Mouse (Mus musculus) CD4-positive, CD25-positive, alpha-beta regulatory T cell, adult 4 months (primary cell): ENCODE measurements around the gene Ica1l. TPM values are rescaled to one million over a fixed set of nuclear protein-coding genes. Genes with fewer than 3 reads are reported as not detected.

Experiments
- ATAC-seq: one replicate; pipeline ENCODE4 v1.8.0; 2017
- polyA plus RNA-seq, 2 experiments: library from polyadenylated mRNA; unstranded; fragments of 100-300 nt; shearing (Covaris generic); gene quantifications; one replicate each; pipeline ENCODE4 v1.2.1; 2017

Gene Ica1l
- polyA plus RNA-seq, 2 experiments from 2014 or later: 1.0 to 2.0 TPM

GRCm38 (mm10) chr1:59959941-59960340 lies 83.0 kb downstream of the Ica1l start:
- ATAC-seq: no peak

GRCm38 (mm10) chr1:59957206-59957605 lies 85.8 kb downstream of the Ica1l start:
- no peak for ATAC-seq

- no peak for ATAC-seq
Observed at GRCm38 (mm10) chr1:59947509-59947908, 95.5 kb downstream of the Ica1l start.

GRCm38 (mm10) chr1:59945969-59946368 lies 97.0 kb downstream of the Ica1l start:
- no peak for ATAC-seq

- no peak for ATAC-seq
Observed at GRCm38 (mm10) chr1:59943825-59944224, 99.2 kb downstream of the Ica1l start.

GRCm38 (mm10) chr1:59942057-59942790 lies 100.8 kb downstream of the Ica1l start:
- ATAC-seq: no peak

GRCm38 (mm10) chr1:59941063-59941462 lies 101.9 kb downstream of the Ica1l start:
- no peak for ATAC-seq

GRCm38 (mm10) chr1:59932991-59933390 lies 110.0 kb downstream of the Ica1l start:
- no peak for ATAC-seq

Other genes starting within 250 kb of the Ica1l start
- 10 to 100 TPM; 12.1 to 15.4 TPM for gene Fam117b, start 130.2 kb downstream of the Ica1l start, polyA plus RNA-seq
- 1 to 10 TPM; 5.7 to 8.8 TPM for gene Carf, start 55.1 kb upstream of the Ica1l start, polyA plus RNA-seq
- 10 to 100 TPM; 49.0 to 58.6 TPM for gene Wdr12, start 55.5 kb upstream of the Ica1l start, polyA plus RNA-seq
- gene Nbeal1, start 137.4 kb upstream of the Ica1l start, polyA plus RNA-seq: 1 to 10 TPM; 7.4 to 8.0 TPM